Mouse (Mus musculus): ENCODE results near the gene Fbxl15. TPM values are rescaled to one million over a fixed set of nuclear protein-coding genes. Genes with fewer than 3 reads are reported as not detected.

Fbxl15 gene
- total RNA-seq, 2 experiments from 2014 or later: 4.4 to 5.1 TPM

- peak in 1 of 2 experiments; percentile 13 for DNase-seq (ENCODE audit: low spot score in 2 of 2)
Observed at GRCm38 (mm10) chr19:46321101-46321943, 6.7 kb upstream of the Fbxl15 start.

GRCm38 (mm10) chr19:46322144-46322995, 5.6 kb upstream of the Fbxl15 start:
- DNase-seq (ENCODE audit: low spot score in 2 of 2): no peak

- no peak for DNase-seq (ENCODE audit: low spot score in 2 of 2)
Observed at GRCm38 (mm10) chr19:46322996-46323572, 4.9 kb upstream of the Fbxl15 start.

GRCm38 (mm10) chr19:46323716-46324115, 4.3 kb upstream of the Fbxl15 start:
- no peak for DNase-seq (ENCODE audit: low spot score in 2 of 2)

- DNase-seq (ENCODE audit: low spot score in 2 of 2): no peak
Observed at GRCm38 (mm10) chr19:46324366-46324765, 3.6 kb upstream of the Fbxl15 start.

- no peak for DNase-seq (ENCODE audit: low spot score in 2 of 2)
Observed at GRCm38 (mm10) chr19:46324918-46325317, 3.1 kb upstream of the Fbxl15 start.

- DNase-seq (ENCODE audit: low spot score in 2 of 2): no peak
Observed at GRCm38 (mm10) chr19:46326019-46326755, 1.8 kb upstream of the Fbxl15 start.

- DNase-seq (ENCODE audit: low spot score in 2 of 2): no peak
Observed at GRCm38 (mm10) chr19:46326756-46327305, 1.2 kb upstream of the Fbxl15 start, which contains the start of gene Psd. TSS of gene Psd (minus strand) at chr19:46327156.

GRCm38 (mm10) chr19:46327531-46328064, 386 bp upstream of the Fbxl15 start:
- no peak for DNase-seq (ENCODE audit: low spot score in 2 of 2)

- peak in 1 of 2 experiments; percentile 13 for DNase-seq (ENCODE audit: low spot score in 2 of 2)
Observed at GRCm38 (mm10) chr19:46329031-46329641, 1.2 kb downstream of the Fbxl15 start.

- peak; percentile 74 to 82 for DNase-seq (ENCODE audit: low spot score in 2 of 2)
Observed at GRCm38 (mm10) chr19:46329951-46330350, 2.0 kb downstream of the Fbxl15 start.

- peak in 1 of 2 experiments; percentile 8 for DNase-seq (ENCODE audit: low spot score in 2 of 2)
Observed at GRCm38 (mm10) chr19:46330696-46331095, 2.7 kb downstream of the Fbxl15 start.

- DNase-seq (ENCODE audit: low spot score in 2 of 2): peak in 1 of 2 experiments; percentile 7
Observed at GRCm38 (mm10) chr19:46331326-46331725, 3.3 kb downstream of the Fbxl15 start.

- DNase-seq (ENCODE audit: low spot score in 2 of 2): peak in 1 of 2 experiments; percentile 8
Observed at GRCm38 (mm10) chr19:46331936-46332335, 4.0 kb downstream of the Fbxl15 start.

GRCm38 (mm10) chr19:46332721-46333339, 4.8 kb downstream of the Fbxl15 start:
- DNase-seq (ENCODE audit: low spot score in 2 of 2): peak in 1 of 2 experiments; percentile 6

GRCm38 (mm10) chr19:46333906-46334305, 5.9 kb downstream of the Fbxl15 start:
- no peak for DNase-seq (ENCODE audit: low spot score in 2 of 2)

- no peak for DNase-seq (ENCODE audit: low spot score in 2 of 2)
Observed at GRCm38 (mm10) chr19:46337719-46338330, 9.8 kb downstream of the Fbxl15 start.

GRCm38 (mm10) chr19:46338331-46338936, 10.4 kb downstream of the Fbxl15 start, which contains the start of gene Cuedc2:
TSS of gene Cuedc2 (minus strand) at chr19:46338702.
- DNase-seq (ENCODE audit: low spot score in 2 of 2): peak; percentile 87 to 94
